Mouse (Mus musculus) Patski (cell line): ENCODE measurements at regions not wholly inside any gene's neighbourhood (a gene's known extent, or its start where the extent isn't known, plus 50 kb on each side); places are given as distances from the start of the nearest gene placed in this dataset.
A peak's percentile ranks its signal among the peaks of the same experiment; 100 is the strongest.

ENCODE experiments used
- ATAC-seq: fragments of 100-300 bp; one replicate; pipeline ENCODE4 v1.8.0; 2021
- CTCF ChIA-PET: fragments of 350-600 bp; sonication (Branson Sonifier 250); formaldehyde crosslinking; loops from one replicate; lab custom pipeline; 2022; ENCODE audit warnings: inconsistent platforms; lab: Charles Lee
- POLR2A ChIA-PET: fragments of 350-600 bp; sonication (Branson Sonifier 250); formaldehyde crosslinking; loops from one replicate; lab custom pipeline; 2022; ENCODE audit warnings: antibody characterized with exemption, inconsistent platforms; lab: Charles Lee
- DNase-seq: peaks from one replicate; pipeline ENCODE4 v3.0.0-alpha.2; 2011; ENCODE audit warnings: low read depth, low spot score
- H3K27me3 ChIP-seq: fragments of 371-371 bp; one replicate; pipeline ENCODE4 v1.5.1; 2021
- CTCF ChIP-seq: fragments of 100-300 bp; IDR thresholded peaks from one replicate; pipeline ENCODE4 v1.5.1; 2021
- in situ Hi-C: fragments of 300-500 bp; cut with MboI; formaldehyde crosslinking; loops from 3 replicates; pipeline ENCODE4 v1.11.1; 2018; ENCODE audit warnings: low pct_unique_long_range_greater_than_20kb, mixed read lengths

DNA sequence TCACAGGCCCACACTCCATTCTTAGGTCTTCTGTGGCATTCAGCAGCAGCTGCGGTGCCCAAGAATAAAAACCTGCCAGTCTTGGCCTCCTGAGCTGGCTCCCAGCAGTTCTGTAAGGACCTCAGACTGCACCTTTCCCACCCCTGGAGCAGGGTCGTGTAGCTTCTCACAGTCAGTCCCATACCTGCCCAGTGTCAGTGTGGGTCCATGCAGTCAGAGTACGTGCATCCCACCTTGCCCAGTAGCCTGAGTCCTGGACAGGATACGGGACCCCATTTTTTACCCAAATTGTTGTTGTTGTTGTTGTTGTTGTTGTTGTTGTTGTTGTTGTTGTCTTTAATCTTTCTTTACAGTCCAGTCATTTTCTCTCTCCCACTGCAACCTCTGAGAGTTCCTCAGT is 6811.3 kb downstream of the 9330182O14Rik start:
- in situ Hi-C loops, result no loop called here
- H3K27me3 ChIP-seq, result no peaks in the 10 kb centered on the region
- no peak for DNase-seq
- ChIA-PET POLR2A (no interaction called here), CTCF (no interaction called here)
- ATAC-seq, result no peak
- no peak for TF ChIP-seq CTCF

DNA sequence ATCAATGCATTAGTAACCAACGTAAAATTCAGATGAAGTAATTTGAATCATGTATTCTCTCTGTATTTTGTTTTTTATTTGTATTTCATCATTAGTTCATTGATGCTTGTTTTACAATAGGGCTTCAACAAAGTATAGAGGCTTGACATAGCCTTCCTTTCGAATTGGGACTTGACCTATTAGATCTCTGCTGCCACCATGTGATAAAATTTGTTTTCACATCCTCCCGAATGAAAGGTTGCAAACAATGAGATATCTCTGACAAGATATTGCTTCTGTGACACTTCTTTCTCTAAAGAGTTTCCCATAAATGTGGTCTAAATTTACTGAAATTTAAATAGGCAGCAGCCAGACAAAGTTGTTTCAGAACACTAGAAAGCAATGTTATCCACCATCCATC is 6856.0 kb downstream of the 9330182O14Rik start:
- TF ChIP-seq CTCF, result peak; percentile 9
- no peaks in the 10 kb centered on the region for H3K27me3 ChIP-seq
- CTCF ChIA-PET, result no interaction called here
- in situ Hi-C loops, result loop anchor here (25.0 kb wide), 1 partner anchor 403 kb away; no protein-coding TSS in a partner anchor
- DNase-seq (no peak), ATAC-seq (no peak)
- POLR2A ChIA-PET, result no interaction called here

DNA sequence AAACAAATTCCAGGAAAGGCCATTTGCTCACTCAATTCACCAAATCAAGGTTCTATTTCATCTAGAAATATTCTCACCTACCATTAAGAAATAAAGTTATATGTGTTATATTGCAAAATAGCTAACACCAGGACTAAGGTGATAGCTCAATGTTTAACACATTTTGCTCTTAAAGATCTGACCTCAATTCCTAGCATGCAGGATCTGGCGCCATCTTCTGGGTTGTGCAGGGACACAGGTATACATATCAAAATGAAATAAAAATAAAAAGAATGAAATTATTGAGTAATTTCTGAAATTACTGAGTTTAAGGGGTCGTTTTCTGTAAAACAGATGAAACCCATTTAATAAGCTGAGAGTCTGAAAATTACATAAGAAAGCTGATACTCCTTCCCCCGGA is 6862.9 kb downstream of the 9330182O14Rik start:
- H3K27me3 ChIP-seq, result no peaks in the 10 kb centered on the region
- TF ChIP-seq CTCF, result peak; percentile 6
- no peak for DNase-seq
- in situ Hi-C loops, result loop anchor here (25.0 kb wide), 1 partner anchor 410 kb away; no protein-coding TSS in a partner anchor
- ChIA-PET CTCF (interaction anchor here (1.1 kb wide), 1 partner anchor 16 kb away, joined by 3 read pairs; no protein-coding TSS in a partner anchor), POLR2A (no interaction called here)
- ATAC-seq, result no peak
